Mouse (Mus musculus) intestine, embryonic 16.5 days (tissue): Measurements from ENCODE around the gene Pde4dip. TPM values are rescaled to one million over a fixed set of nuclear protein-coding genes. Genes with fewer than 3 reads are reported as not detected.

ENCODE experiments used
- ATAC-seq: fragments of 200-750 bp; cut with Nextera tagmentation; 2 replicates; pipeline ENCODE4 v1.8.0; 2017; ENCODE audit warnings: moderate TSS enrichment, moderate library complexity
- H3K27ac ChIP-seq: fragments of 300-500 bp; sonication (generic); 2 replicates; pipeline ENCODE4 v1.5.1; 2014; ENCODE audit warnings: mild to moderate bottlenecking, low read length
- H3K27me3 ChIP-seq: fragments of 300-500 bp; sonication (generic); replicated peaks from 2 replicates; pipeline ENCODE4 v1.6.1; 2014; ENCODE audit warnings: low read length, control low read depth, mixed read lengths; ENCODE audit not compliant: control insufficient read depth, insufficient read depth
- H3K36me3 ChIP-seq: fragments of 300-500 bp; sonication (generic); 2 replicates; pipeline ENCODE4 v1.6.1; 2014; ENCODE audit warnings: low read length, control low read depth; ENCODE audit not compliant: control insufficient read depth, insufficient read depth
- H3K4me1 ChIP-seq: fragments of 300-500 bp; sonication (generic); 2 replicates; pipeline ENCODE4 v1.6.1; 2014; ENCODE audit warnings: low read length, control low read depth, mixed read lengths; ENCODE audit not compliant: control insufficient read depth, insufficient read depth
- H3K4me2 ChIP-seq: fragments of 300-500 bp; sonication (generic); 2 replicates; pipeline ENCODE4 v1.6.1; 2014; ENCODE audit warnings: low read depth, low read length, control low read depth
- H3K4me3 ChIP-seq: fragments of 300-500 bp; sonication (generic); 2 replicates; pipeline ENCODE4 v1.5.1; 2014; ENCODE audit warnings: mild to moderate bottlenecking, low read length
- H3K9ac ChIP-seq: fragments of 300-500 bp; sonication (generic); 2 replicates; pipeline ENCODE4 v1.6.1; 2014; ENCODE audit warnings: low read depth, low read length
- H3K9me3 ChIP-seq: fragments of 300-500 bp; sonication (generic); 2 replicates; pipeline ENCODE4 v1.6.1; 2016; ENCODE audit warnings: low read length, control low read depth; ENCODE audit not compliant: control insufficient read depth
- WGBS: fragments of 180-500 bp; shearing (Covaris S2); extraction: QIAGEN DNeasy Blood & Tissue Kit; methylation state at CpG from one replicate; pipeline ENCODE4 v1.1.7; 2014; 5-methylcytosine and 5-hydroxymethylcytosine counted together
- microRNA-seq: library from miRNA; unstranded; fragments of <30 nt; microRNA quantifications from one replicate; pipeline ENCODE4, GENCODE M21; 2016
- polyA plus RNA-seq: library from polyadenylated mRNA; unstranded; fragments of >200 nt; fragmentation: Nextera tagmentation; extraction: Ambion mirVana; gene quantifications from 2 replicates; pipeline ENCODE4 v1.2.1, GENCODE M21; 2015

The Pde4dip gene
- polyA plus RNA-seq, 1 experiment from 2014 or later: 20.2 TPM

DNA sequence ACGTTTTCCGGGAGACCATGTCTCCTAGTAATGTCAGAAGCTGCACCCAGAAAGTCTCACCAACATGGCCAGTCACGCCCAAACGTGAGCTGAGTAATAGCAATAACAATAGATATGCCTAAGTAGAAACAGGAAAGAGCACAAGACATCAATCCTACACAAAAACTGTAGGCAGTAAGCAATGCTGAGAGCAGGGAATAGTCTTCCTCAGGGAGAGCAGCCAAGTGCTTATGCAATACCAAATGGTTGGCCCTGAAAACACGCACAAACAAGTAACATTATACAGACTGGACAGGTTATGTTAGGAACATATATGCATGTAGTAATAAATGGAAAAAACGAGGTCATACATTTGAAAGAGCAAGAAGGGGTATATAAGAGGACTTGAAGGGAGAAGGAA is 239.0 kb downstream of the Pde4dip start:
- Histone ChIP-seq H3K36me3 (no peaks in the 10 kb centered on the region), H3K9me3 (no peaks in the 10 kb centered on the region), H3K4me1 (no peaks in the 10 kb centered on the region), H3K4me3 (no peak overlapping the region), H3K9ac (no peak overlapping the region), H3K4me2 (no peak overlapping the region), H3K27ac (no peak overlapping the region), H3K27me3 (no peaks in the 10 kb centered on the region)
- ATAC-seq: no peak
- 77% methylated on average over 6 of the region's 6 CpGs for WGBS

DNA sequence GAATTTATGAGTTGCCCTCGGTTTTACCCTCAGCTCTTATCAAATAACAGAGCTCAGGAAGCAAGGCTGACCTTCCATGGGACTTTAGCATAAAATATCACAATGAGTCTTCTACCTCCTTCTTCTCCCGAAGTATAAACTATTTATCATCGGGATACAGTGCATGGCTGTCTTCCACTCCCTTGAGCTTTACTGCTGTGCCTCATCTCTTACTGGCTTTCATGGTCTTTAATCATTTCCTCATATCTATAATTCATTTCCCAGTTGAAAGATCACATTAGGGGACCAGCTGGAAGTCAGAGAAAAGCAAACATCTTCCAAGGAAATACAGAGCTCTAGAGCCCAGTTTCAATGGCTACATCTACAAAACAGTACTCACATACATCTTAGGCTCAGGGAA is 239.5 kb downstream of the Pde4dip start:
- Histone ChIP-seq H3K27me3 (no peaks in the 10 kb centered on the region), H3K4me3 (no peak overlapping the region), H3K9me3 (no peaks in the 10 kb centered on the region), H3K9ac (no peak overlapping the region), H3K4me1 (no peaks in the 10 kb centered on the region), H3K36me3 (no peaks in the 10 kb centered on the region), H3K4me2 (no peak overlapping the region), H3K27ac (no peak overlapping the region)
- 71% methylated on average over 3 of the region's 3 CpGs for WGBS
- ATAC-seq: no peak

DNA sequence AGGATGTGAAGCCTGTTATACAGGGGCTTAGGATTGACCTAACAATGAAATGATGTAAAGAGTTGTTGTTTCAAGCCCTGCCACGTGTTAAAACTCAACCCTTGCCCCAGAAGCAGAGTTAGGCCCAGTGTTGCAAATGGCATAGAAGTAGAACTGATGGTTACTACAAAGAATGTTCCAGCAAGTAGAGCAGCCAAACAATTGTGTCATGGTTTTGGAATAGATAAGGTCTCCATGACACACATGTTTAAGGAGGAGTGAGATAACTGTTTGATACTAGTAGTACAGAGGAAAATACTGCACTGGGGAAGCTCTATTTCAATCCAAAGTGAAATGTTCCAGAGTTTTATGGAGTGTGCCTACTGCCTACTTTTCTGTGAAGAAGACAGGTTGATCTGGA is 240.0 kb downstream of the Pde4dip start:
- H3K4me1 ChIP-seq: no peaks in the 10 kb centered on the region
- WGBS: 46% methylated on average over 1 of the region's 1 CpGs
- no peak overlapping the region for H3K27ac ChIP-seq
- H3K36me3 ChIP-seq: no peaks in the 10 kb centered on the region
- H3K4me2 ChIP-seq: no peak overlapping the region
- no peaks in the 10 kb centered on the region for H3K27me3 ChIP-seq
- no peaks in the 10 kb centered on the region for H3K9me3 ChIP-seq
- no peak for ATAC-seq
- H3K9ac ChIP-seq: no peak overlapping the region
- H3K4me3 ChIP-seq: no peak overlapping the region

DNA sequence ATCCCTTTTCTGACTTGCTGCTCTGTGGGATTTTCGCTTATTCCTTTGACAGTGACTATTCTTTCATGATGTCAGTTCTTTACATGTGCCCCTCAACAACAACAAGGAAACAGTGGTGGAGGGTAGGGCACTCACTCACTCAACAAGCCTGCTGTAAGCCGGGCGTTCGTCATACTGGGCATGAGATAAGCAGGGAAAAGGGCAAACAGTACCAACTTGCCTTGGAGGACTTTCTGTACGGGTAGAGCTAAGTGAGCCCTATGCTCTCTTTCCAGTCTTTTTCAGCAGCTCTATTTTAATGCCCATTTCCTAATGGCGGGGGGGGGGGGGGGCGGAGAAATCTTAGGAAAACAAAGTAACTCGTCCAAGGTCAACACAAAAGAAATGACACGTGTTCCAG is 246.5 kb downstream of the Pde4dip start:
- no peak for ATAC-seq
- no peaks in the 10 kb centered on the region for H3K9me3 ChIP-seq
- H3K27ac ChIP-seq: no peak overlapping the region
- no peaks in the 10 kb centered on the region for H3K27me3 ChIP-seq
- no peak overlapping the region for H3K4me2 ChIP-seq
- WGBS: 81% methylated on average over 9 of the region's 9 CpGs
- no peaks in the 10 kb centered on the region for H3K4me1 ChIP-seq
- no peaks in the 10 kb centered on the region for H3K36me3 ChIP-seq
- H3K9ac ChIP-seq: no peak overlapping the region
- H3K4me3 ChIP-seq: no peak overlapping the region

DNA sequence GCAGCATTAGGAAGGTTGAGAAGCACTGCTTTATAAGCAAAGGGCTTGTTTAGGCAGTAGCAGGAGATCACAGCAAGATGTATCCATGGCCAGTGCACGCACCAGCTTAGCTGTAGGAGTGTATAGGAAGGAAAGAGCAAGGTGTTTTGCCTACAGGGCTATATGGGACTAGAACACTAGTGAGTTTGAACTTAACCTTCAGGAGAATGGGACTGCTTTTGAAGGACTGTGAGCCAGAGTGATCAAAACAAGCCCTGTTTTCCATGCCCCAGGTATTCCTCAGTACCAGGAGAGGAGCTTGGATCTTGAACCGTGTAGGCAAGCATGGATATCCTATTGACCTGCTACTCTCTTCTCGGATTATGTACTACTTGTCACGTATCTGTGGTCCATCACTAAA is 247.1 kb downstream of the Pde4dip start:
- Histone ChIP-seq H3K27ac (no peak overlapping the region), H3K36me3 (no peaks in the 10 kb centered on the region), H3K27me3 (no peaks in the 10 kb centered on the region), H3K4me1 (no peaks in the 10 kb centered on the region), H3K4me3 (no peak overlapping the region), H3K9me3 (no peaks in the 10 kb centered on the region), H3K4me2 (no peak overlapping the region), H3K9ac (no peak overlapping the region)
- 94% methylated on average over 4 of the region's 4 CpGs for WGBS
- ATAC-seq: no peak

Small RNA genes within 50 kb of the gene (microRNA-seq; reads per million reads assigned to microRNA genes)
- not detected for gene Mir7225

Other genes starting within 250 kb of the Pde4dip start
- gene Prkab2, start 230.5 kb downstream of the Pde4dip start, polyA plus RNA-seq: 5.5 and 5.8 TPM in 2 replicates
- gene Gm17651, start 214.0 kb downstream of the Pde4dip start, polyA plus RNA-seq: not detected in 2 replicates
- 152 and 157 TPM in 2 replicates for gene Sec22b, start 12.5 kb upstream of the Pde4dip start, polyA plus RNA-seq
- 9.1 and 10.9 TPM in 2 replicates for gene Notch2, start 124.8 kb upstream of the Pde4dip start, polyA plus RNA-seq